Mouse (Mus musculus) kidney, adult 11 months (tissue): ENCODE results near the gene Zp1.

Source experiments
- DNase-seq: peaks from one replicate; pipeline ENCODE4 v3.0.0; 2022

The Zp1 gene

GRCm38 (mm10) chr19:10921058-10921457 is 626 bp upstream of the Zp1 start:
- DNase-seq: no peak

- no peak for DNase-seq
Observed at GRCm38 (mm10) chr19:10918321-10918991, 2.0 kb downstream of the Zp1 start.

- no peak for DNase-seq
Observed at GRCm38 (mm10) chr19:10916506-10916905, 3.9 kb downstream of the Zp1 start.

GRCm38 (mm10) chr19:10914870-10915269 is 5.6 kb downstream of the Zp1 start:
- no peak for DNase-seq

GRCm38 (mm10) chr19:10914291-10914690 is 6.1 kb downstream of the Zp1 start:
- no peak for DNase-seq

GRCm38 (mm10) chr19:10909087-10909721 is 11.2 kb downstream of the Zp1 start:
- no peak for DNase-seq

GRCm38 (mm10) chr19:10907891-10908290 is 12.5 kb downstream of the Zp1 start:
- peak; percentile 59 for DNase-seq

- no peak for DNase-seq
Observed at GRCm38 (mm10) chr19:10905728-10906000, 14.8 kb downstream of the Zp1 start.

GRCm38 (mm10) chr19:10904927-10905727 is 15.3 kb downstream of the Zp1 start:
- peak; percentile 85 for DNase-seq

- DNase-seq: no peak
Observed at GRCm38 (mm10) chr19:10904512-10904911, 15.9 kb downstream of the Zp1 start.

- no peak for DNase-seq
Observed at GRCm38 (mm10) chr19:10901046-10901445, 19.4 kb downstream of the Zp1 start.

GRCm38 (mm10) chr19:10900315-10900714 is 20.1 kb downstream of the Zp1 start:
- DNase-seq: no peak

GRCm38 (mm10) chr19:10897491-10897890 is 22.9 kb downstream of the Zp1 start:
- no peak for DNase-seq

GRCm38 (mm10) chr19:10896849-10897248 is 23.6 kb downstream of the Zp1 start:
- DNase-seq: no peak

- no peak for DNase-seq
Observed at GRCm38 (mm10) chr19:10895708-10896107, 24.7 kb downstream of the Zp1 start.

- peak; percentile 98 for DNase-seq
Observed at GRCm38 (mm10) chr19:10895016-10895528, 25.4 kb downstream of the Zp1 start, which contains the start of gene Prpf19. Gene Prpf19 (plus strand): TSS chr19:10895231.

- no peak for DNase-seq
Observed at GRCm38 (mm10) chr19:10892201-10892600, 28.2 kb downstream of the Zp1 start.

GRCm38 (mm10) chr19:10881426-10882154 is 38.8 kb downstream of the Zp1 start, which contains the start of gene Tmem109:
Gene Tmem109 (minus strand): TSS chr19:10882001.
- peak; percentile 93 for DNase-seq

- no peak for DNase-seq
Observed at GRCm38 (mm10) chr19:10880975-10881425, 39.4 kb downstream of the Zp1 start.

GRCm38 (mm10) chr19:10880085-10880974 is 40.1 kb downstream of the Zp1 start:
- DNase-seq: peak; percentile 64

GRCm38 (mm10) chr19:10878201-10878837 is 42.1 kb downstream of the Zp1 start:
- DNase-seq: no peak
